Mouse (Mus musculus) stomach, embryonic 15.5 days (tissue): Measurements from ENCODE around the gene Rflnb. TPM values are rescaled to one million over a fixed set of nuclear protein-coding genes. Genes with fewer than 3 reads are reported as not detected.

Experiments
- ATAC-seq: fragments of 200-750 bp; cut with Nextera tagmentation; 2 replicates; pipeline ENCODE4 v1.8.0; 2017; ENCODE audit warnings: low read depth, moderate number of reproducible peaks, moderate TSS enrichment; ENCODE audit not compliant: insufficient read depth, low FRiP score
- H3K27ac ChIP-seq: fragments of 300-500 bp; sonication (generic); 2 replicates; pipeline ENCODE4 v1.5.1; 2015; ENCODE audit warnings: mild to moderate bottlenecking, inconsistent platforms
- H3K27me3 ChIP-seq: fragments of 300-500 bp; sonication (generic); replicated peaks from 2 replicates; pipeline ENCODE4 v1.6.1; 2015; ENCODE audit warnings: inconsistent platforms
- H3K36me3 ChIP-seq: fragments of 300-500 bp; sonication (generic); 2 replicates; pipeline ENCODE4 v1.6.1; 2015; ENCODE audit warnings: inconsistent platforms
- H3K4me1 ChIP-seq: fragments of 300-500 bp; sonication (generic); 2 replicates; pipeline ENCODE4 v1.6.1; 2015; ENCODE audit warnings: inconsistent platforms
- H3K4me2 ChIP-seq: fragments of 300-500 bp; sonication (generic); 2 replicates; pipeline ENCODE4 v1.6.1; 2015; ENCODE audit warnings: mild to moderate bottlenecking, inconsistent platforms
- H3K4me3 ChIP-seq: fragments of 300-500 bp; sonication (generic); replicated peaks from 2 replicates; pipeline ENCODE4 v1.5.1; 2015; ENCODE audit warnings: inconsistent platforms
- H3K9ac ChIP-seq: fragments of 300-500 bp; sonication (generic); 2 replicates; pipeline ENCODE4 v1.6.1; 2015; ENCODE audit warnings: inconsistent platforms
- H3K9me3 ChIP-seq: fragments of 300-500 bp; sonication (generic); 2 replicates; pipeline ENCODE4 v1.6.1; 2016; ENCODE audit warnings: inconsistent platforms
- WGBS: fragments of 180-500 bp; shearing (Covaris S2); methylation state at CpG from one replicate; pipeline ENCODE4 v1.1.7; 2015; 5-methylcytosine and 5-hydroxymethylcytosine counted together
- polyA plus RNA-seq: library from polyadenylated mRNA; unstranded; fragments of >200 nt; fragmentation: Nextera tagmentation; extraction: Ambion mirVana; gene quantifications from 2 replicates; pipeline ENCODE4 v1.2.1, GENCODE M21; 2015

Rflnb gene
- polyA plus RNA-seq = 53.8 and 54.0 TPM in 2 replicates

- Histone ChIP-seq H3K4me2 (peak within 1 kb of the TSS; percentile 79), H3K36me3 (no peaks in the 10 kb centered on the region), H3K9ac (peak within 1 kb of the TSS; percentile 70), H3K4me3 (peak within 1 kb of the TSS; percentile 82), H3K27ac (peak within 1 kb of the TSS; percentile 84), H3K9me3 (no peaks in the 10 kb centered on the region), H3K27me3 (no peaks in the 10 kb centered on the region), H3K4me1 (peaks cover 10% of the 10 kb centered on the region; the same call in 1 of the 2 replicates)
- WGBS = under 1% methylated on average over 95 of the region's 112 CpGs
- peak; percentile 91 for ATAC-seq
Measured at GRCm38 (mm10) chr11:76027139-76028071, at the start of gene Rflnb. Gene Rflnb (minus strand): TSS chr11:76027782.

GRCm38 (mm10) chr11:76077341-76077740 lies 49.8 kb upstream of the Rflnb start:
- Histone ChIP-seq H3K9ac (no peak overlapping the region), H3K27me3 (no peaks in the 10 kb centered on the region), H3K27ac (no peak overlapping the region), H3K36me3 (peaks cover 5% of the 10 kb centered on the region; the same call in 1 of the 2 replicates), H3K4me1 (no peaks in the 10 kb centered on the region; the same call in 1 of the 2 replicates), H3K4me3 (no peak overlapping the region), H3K9me3 (no peaks in the 10 kb centered on the region), H3K4me2 (no peak overlapping the region)
- ATAC-seq = no peak
- 85% methylated on average over 6 of the region's 6 CpGs for WGBS

- Histone ChIP-seq H3K9ac (no peak overlapping the region), H3K27me3 (no peaks in the 10 kb centered on the region), H3K4me3 (no peak overlapping the region), H3K4me2 (no peak overlapping the region), H3K4me1 (no peaks in the 10 kb centered on the region; the same call in 1 of the 2 replicates), H3K36me3 (no peaks in the 10 kb centered on the region), H3K9me3 (no peaks in the 10 kb centered on the region), H3K27ac (peak overlapping the region; percentile 55; the same call in 1 of the 2 replicates)
- WGBS = 33% methylated on average over 11 of the region's 11 CpGs
- no peak for ATAC-seq
Measured at GRCm38 (mm10) chr11:76074296-76075093, 46.9 kb upstream of the Rflnb start.

GRCm38 (mm10) chr11:76069816-76070215 lies 42.2 kb upstream of the Rflnb start:
- H3K9ac ChIP-seq = no peak overlapping the region
- no peak overlapping the region for H3K4me2 ChIP-seq
- no peaks in the 10 kb centered on the region; the same call in 1 of the 2 replicates for H3K4me1 ChIP-seq
- no peaks in the 10 kb centered on the region for H3K27me3 ChIP-seq
- ATAC-seq = no peak
- no peak overlapping the region for H3K4me3 ChIP-seq
- no peaks in the 10 kb centered on the region for H3K36me3 ChIP-seq
- no peaks in the 10 kb centered on the region for H3K9me3 ChIP-seq
- 79% methylated on average over 6 of the region's 6 CpGs for WGBS
- no peak overlapping the region for H3K27ac ChIP-seq

- 86% methylated on average over 15 of the region's 15 CpGs for WGBS
- Histone ChIP-seq H3K27me3 (no peaks in the 10 kb centered on the region), H3K27ac (no peak overlapping the region), H3K9ac (no peak overlapping the region), H3K36me3 (no peaks in the 10 kb centered on the region), H3K4me1 (no peaks in the 10 kb centered on the region; the same call in 1 of the 2 replicates), H3K4me3 (no peak overlapping the region), H3K9me3 (no peaks in the 10 kb centered on the region), H3K4me2 (no peak overlapping the region)
- ATAC-seq = no peak
Measured at GRCm38 (mm10) chr11:76066563-76067156, 39.1 kb upstream of the Rflnb start.

GRCm38 (mm10) chr11:76065521-76066095 lies 38.0 kb upstream of the Rflnb start:
- no peak overlapping the region for H3K27ac ChIP-seq
- no peaks in the 10 kb centered on the region for H3K36me3 ChIP-seq
- ATAC-seq = no peak
- H3K27me3 ChIP-seq = no peaks in the 10 kb centered on the region
- no peak overlapping the region for H3K4me3 ChIP-seq
- no peaks in the 10 kb centered on the region; the same call in 1 of the 2 replicates for H3K4me1 ChIP-seq
- no peaks in the 10 kb centered on the region for H3K9me3 ChIP-seq
- WGBS = 68% methylated on average over 9 of the region's 9 CpGs
- H3K4me2 ChIP-seq = no peak overlapping the region
- H3K9ac ChIP-seq = no peak overlapping the region

DNA sequence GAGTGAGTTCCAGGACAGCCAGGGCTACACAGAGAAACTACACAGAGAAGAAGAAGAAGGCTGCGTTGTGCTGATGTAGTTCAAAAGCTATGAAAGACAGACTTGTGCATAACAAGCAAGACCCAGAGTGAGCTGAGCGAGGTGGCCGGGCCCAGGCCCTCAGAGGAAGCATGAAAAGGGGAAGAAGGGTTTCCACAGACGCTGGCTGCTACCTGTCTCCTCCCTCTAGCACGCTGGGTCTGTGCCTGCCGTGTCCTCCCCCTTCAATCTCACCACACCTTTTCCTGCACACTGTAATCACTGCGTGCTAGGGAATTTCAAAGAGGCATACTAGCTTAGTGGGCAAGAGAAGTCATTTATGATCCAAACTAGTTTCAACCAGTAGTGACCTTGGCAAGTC lies 36.8 kb upstream of the Rflnb start:
- no peaks in the 10 kb centered on the region for H3K9me3 ChIP-seq
- H3K27ac ChIP-seq = no peak overlapping the region
- H3K4me1 ChIP-seq = peaks cover 8% of the 10 kb centered on the region; the same call in 1 of the 2 replicates
- no peaks in the 10 kb centered on the region for H3K36me3 ChIP-seq
- 84% methylated on average over 7 of the region's 7 CpGs for WGBS
- no peak for ATAC-seq
- H3K4me2 ChIP-seq = no peak overlapping the region
- H3K27me3 ChIP-seq = no peaks in the 10 kb centered on the region
- H3K4me3 ChIP-seq = no peak overlapping the region
- H3K9ac ChIP-seq = no peak overlapping the region

GRCm38 (mm10) chr11:76060906-76061305 lies 33.3 kb upstream of the Rflnb start:
- WGBS = 89% methylated on average over 2 of the region's 2 CpGs
- Histone ChIP-seq H3K4me1 (peaks cover 9% of the 10 kb centered on the region; the same call in 1 of the 2 replicates), H3K4me2 (no peak overlapping the region), H3K27ac (no peak overlapping the region), H3K4me3 (no peak overlapping the region), H3K36me3 (no peaks in the 10 kb centered on the region), H3K27me3 (no peaks in the 10 kb centered on the region), H3K9ac (no peak overlapping the region), H3K9me3 (no peaks in the 10 kb centered on the region)
- ATAC-seq = no peak

DNA sequence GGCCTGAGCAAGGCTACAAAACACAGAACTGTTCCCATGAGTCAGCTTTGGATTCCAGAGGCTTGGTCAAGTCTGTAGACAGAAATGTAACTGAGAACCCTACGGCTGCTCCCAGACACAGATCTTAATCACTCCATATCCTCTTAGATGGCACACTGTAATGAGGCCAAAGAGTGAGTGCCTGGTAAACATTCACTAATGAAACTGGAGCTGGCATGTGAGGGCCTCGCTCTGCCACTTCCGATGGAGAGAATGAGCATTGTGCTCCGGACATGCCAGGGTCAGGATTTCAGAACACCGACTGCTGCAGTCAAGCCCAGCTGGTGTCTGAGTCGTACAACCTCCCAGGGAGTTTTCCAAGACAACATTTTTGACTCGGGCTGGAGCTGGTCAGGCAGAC lies 32.4 kb upstream of the Rflnb start:
- H3K9ac ChIP-seq = no peak overlapping the region
- WGBS = 42% methylated on average over 7 of the region's 7 CpGs
- no peak for ATAC-seq
- H3K9me3 ChIP-seq = no peaks in the 10 kb centered on the region
- no peak overlapping the region for H3K4me2 ChIP-seq
- peak overlapping the region; percentile 5; the same call in 1 of the 2 replicates for H3K27ac ChIP-seq
- H3K4me1 ChIP-seq = 0 out of 2 replicates have a peak, but pooled peaks cover 9% of the 10 kb centered on the region
- no peaks in the 10 kb centered on the region for H3K36me3 ChIP-seq
- no peak overlapping the region for H3K4me3 ChIP-seq
- no peaks in the 10 kb centered on the region for H3K27me3 ChIP-seq

DNA sequence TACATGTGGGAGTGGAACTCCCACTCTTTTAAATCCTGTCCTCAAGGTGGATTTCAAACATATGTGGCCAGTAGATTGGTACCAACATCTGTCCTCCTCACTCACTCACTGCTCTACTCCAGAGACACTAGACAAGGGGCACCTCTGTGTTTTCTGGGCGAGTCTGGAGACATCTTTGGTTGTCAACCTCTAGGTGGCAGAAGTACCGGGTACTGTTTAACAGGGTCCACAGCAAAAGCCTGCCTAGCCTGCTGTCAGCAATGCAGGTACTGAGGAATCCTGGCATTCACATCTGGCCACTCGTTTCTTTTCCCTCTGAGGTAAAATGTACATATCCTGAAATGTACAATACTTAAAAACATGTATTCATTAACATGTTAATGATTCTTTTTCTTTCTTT lies 28.9 kb upstream of the Rflnb start:
- Histone ChIP-seq H3K36me3 (no peaks in the 10 kb centered on the region), H3K4me3 (no peak overlapping the region), H3K27me3 (no peaks in the 10 kb centered on the region), H3K4me2 (no peak overlapping the region), H3K27ac (no peak overlapping the region), H3K9me3 (no peaks in the 10 kb centered on the region), H3K4me1 (peaks cover 14% of the 10 kb centered on the region), H3K9ac (no peak overlapping the region)
- 40% methylated on average over 3 of the region's 3 CpGs for WGBS
- ATAC-seq = no peak

GRCm38 (mm10) chr11:76052496-76052895 lies 24.9 kb upstream of the Rflnb start:
- no peak overlapping the region for H3K9ac ChIP-seq
- no peak overlapping the region for H3K4me3 ChIP-seq
- WGBS = 81% methylated on average over 5 of the region's 5 CpGs
- H3K9me3 ChIP-seq = no peaks in the 10 kb centered on the region
- no peak overlapping the region for H3K4me2 ChIP-seq
- peaks cover 5% of the 10 kb centered on the region for H3K4me1 ChIP-seq
- ATAC-seq = no peak
- no peaks in the 10 kb centered on the region for H3K36me3 ChIP-seq
- H3K27me3 ChIP-seq = no peaks in the 10 kb centered on the region
- H3K27ac ChIP-seq = no peak overlapping the region
